Mouse (Mus musculus): ENCODE data around the gene Celf5.

GRCm38 (mm10) chr10:81459399-81459798, 23.1 kb downstream of the Celf5 start:
- TF ChIP-seq CTCF (conservative IDR thresholded peaks at IDR 0.05; ENCODE audit: insufficient read depth, insufficient read length, low read depth, low read length) (no peak), POLR2A (IDR thresholded peaks at IDR 0.05; ENCODE audit: low read depth, low read length) (no peak)
